Mouse (Mus musculus) R1 (cell line): ENCODE results near the gene Cnst.

ENCODE experiments used
- DNase-seq: peaks from one replicate; pipeline ENCODE4 v3.0.0-alpha.2; 2018; ENCODE audit warnings: low read depth, low spot score

Cnst gene

DNA sequence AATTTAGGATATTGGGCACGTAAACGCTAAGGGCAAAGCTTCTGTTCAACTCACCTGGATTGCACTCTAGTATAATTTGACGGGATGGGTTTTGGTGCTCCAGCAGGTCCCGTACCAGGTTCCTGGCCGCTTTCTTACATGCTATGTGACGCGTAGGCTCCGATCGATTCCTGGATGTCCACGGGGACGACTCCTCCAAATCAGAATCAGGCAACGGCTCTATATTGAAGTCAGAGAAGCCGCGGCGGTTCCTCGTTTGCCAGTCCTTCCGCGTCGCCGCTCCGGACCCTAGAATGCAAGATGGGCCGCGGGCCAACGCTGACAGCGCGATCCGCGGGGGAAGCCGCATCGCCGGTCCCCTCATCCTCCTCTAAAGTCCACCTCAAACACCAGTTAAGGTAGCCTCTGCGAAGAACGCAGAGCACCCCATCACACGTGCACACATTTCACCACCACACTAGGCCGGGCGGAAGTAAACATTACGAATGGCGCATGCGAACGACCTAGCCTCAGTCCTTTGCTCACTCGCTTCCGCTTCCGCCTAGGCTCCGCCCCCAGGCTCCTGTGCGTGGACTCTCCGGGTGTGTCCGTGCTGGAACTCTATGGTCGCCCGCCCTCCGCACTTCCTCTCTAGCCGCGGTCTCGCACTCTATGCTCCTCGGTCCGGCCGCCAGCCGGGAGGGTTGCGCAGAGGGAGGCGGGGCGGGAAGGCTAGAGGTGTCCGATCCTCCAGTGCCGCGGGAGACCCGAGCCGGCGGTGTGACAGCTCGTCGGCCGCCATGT, at the start of gene Cnst, which contains the start of gene Tfb2m:
TSS of gene Cnst (plus strand) at position 603 of the 783 bp plus-strand sequence.
TSS of gene Tfb2m (minus strand) at position 500 of the 783 bp plus-strand sequence.
- peak; percentile 99 for DNase-seq

DNA sequence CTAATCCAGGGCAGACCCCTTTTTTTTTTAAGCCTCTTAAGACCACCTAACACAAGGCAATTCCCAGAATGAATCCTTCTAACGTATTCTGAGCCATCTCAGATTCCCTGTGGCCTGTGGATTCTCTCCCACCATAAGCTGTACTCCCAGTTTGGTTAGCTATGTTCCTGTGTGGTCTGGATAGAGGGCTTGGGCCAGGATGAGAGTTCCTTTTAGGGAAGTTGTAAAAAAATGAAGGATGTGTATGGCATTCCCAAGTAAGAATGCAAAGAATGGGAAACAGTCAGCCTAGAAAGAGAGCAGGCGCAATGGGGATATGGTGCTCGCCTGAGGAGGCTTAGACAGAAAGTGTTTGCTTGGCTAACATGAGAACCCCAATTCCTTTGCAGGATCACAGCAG, 46.9 kb upstream of the Cnst start:
- no peak for DNase-seq

DNA sequence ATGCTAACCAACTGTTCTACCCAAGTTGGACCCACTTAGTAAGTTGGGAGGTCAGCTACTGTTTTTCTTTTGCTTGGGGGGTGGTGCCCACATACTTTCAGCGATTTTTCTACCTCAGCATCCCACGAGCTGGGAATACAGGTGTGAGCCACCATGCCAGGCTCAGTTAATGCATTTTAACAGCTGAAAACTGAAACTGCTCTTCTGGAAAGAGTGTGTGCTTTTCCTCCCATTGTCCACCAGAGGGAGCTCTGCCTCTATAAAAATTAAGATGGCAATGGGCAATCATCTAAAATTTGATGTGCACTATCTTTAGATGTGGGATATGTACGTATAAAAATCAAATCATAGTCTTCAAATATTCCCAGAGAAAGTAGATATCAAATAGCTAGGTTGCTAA, 43.6 kb upstream of the Cnst start:
- DNase-seq: peak; percentile 45

DNA sequence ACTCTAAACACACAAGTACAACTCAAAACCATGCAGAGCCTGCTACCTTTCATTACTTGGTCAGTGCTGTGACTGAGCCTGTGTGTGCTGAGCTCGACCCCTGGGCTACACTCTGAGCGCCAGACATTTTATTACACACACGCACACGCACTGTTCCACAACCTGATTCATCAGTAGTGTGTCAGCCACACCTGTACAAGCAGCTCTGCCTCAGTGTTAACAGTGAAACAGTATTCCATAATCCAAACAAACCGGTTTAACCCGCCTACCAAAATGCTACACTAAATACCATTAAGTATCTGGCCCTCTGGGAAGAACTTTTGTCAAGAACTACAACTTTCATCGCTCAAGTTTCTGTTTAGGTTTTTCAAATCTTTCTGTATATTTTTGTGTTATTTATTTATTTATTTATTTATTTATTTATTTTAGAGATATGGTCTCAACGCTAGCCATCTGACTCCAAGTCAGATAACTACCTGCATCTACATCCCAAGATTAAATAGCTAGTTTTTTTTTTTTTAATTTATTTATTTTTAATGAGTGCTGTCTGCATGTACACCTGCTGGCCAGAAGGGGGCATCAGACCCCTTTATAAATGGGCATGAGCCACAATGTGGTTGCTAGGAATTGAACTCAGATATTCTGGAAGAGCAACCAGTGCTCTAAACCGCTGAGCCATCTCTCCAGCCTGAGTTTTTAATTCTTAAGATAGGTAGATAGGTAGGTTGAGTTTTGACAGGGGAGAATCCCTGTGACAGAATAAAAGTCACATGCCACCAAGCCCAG, 39.4 kb upstream of the Cnst start:
- peak; percentile 77 for DNase-seq

DNA sequence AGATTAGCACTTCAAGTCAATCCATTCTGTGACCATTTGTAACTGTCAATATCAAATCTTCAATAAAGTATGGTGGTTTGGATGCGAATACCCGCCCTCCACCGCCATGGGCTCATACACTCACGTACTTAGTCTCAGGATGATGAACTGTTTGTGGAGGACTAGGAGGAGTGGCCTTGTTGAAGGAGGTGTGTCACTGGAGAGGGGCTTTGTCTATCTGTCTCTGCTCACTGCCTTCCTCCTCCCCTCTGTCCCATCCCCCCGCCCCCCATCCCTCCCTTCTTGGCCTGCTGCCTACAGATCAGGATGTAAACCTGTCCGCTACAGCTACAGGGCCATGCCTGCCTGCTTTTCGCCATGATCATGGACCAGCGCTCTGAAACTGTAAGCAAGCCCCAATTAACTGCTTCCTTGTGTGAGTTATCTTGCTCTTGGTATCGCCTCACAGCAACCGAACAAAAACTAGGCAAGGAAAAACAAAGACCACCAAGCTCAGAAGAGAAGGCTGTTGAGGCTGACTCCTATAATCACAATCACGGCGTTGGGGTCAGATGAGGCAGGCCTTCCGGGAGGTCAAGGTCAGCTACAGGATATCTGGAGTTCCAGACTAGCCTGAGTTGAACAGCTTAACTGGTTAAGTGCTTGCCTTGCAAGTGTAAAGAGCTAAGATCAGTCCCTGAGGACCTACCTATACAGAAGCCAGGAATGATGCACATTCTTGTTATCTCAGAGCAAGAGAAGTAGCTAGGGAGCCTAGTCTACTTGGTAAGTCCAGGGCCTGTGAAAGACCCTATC, 35.4 kb upstream of the Cnst start:
- peak; percentile 93 for DNase-seq

DNA sequence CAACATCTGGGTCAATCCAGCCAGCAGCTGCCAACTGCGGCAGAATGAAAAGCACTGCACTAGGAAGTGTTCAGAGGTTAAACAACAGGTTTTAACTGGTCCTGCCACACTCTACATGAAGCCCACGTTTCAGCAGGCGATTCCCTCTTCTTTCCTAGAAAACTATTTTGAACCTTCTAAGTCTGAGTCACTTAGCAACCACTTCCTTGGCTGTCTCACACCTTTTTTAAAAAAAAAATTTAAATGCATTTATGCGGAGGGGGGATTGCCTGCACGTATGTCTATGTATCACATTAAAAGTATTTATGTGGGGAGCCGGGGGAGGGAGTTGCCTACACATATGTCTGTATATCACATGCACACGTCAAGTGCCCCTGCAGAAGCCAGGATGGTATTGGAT, 34.3 kb upstream of the Cnst start:
- DNase-seq: no peak

DNA sequence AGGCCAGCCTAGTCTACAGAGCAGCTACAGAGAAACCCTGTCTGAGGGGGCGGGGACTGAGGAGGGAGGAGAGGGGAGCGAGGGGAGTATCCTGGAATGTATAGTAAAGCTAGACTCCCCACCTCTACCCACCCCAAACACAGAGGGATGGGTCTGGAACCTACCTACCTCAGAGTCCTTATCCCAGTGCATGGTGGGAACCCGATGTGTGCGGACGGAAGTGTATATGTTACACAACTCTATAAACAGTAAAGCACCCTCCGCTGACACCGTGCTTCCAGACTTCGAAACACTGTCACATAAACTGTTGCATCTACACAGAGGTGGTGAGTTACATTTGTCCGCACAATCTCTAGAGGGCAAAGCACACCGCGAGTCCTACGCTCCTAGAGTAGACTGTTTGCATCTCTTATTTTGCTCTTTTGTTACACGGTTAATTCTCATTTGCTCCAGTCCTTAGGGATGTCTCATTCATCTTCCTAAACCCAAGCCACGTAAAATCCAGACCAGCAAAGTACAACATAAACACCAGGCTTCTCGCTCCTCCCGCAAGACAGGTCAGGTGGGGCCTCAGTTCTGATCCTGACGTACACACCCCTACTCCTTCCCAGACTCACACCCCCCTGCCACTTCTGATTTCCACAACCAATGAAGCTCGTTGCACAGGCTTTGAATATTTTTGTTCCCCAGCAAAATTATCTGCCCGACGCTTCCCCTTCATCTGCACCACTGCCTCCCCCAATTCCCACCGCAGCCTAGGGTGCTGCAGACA, 29.0 kb upstream of the Cnst start:
- peak; percentile 82 for DNase-seq

DNA sequence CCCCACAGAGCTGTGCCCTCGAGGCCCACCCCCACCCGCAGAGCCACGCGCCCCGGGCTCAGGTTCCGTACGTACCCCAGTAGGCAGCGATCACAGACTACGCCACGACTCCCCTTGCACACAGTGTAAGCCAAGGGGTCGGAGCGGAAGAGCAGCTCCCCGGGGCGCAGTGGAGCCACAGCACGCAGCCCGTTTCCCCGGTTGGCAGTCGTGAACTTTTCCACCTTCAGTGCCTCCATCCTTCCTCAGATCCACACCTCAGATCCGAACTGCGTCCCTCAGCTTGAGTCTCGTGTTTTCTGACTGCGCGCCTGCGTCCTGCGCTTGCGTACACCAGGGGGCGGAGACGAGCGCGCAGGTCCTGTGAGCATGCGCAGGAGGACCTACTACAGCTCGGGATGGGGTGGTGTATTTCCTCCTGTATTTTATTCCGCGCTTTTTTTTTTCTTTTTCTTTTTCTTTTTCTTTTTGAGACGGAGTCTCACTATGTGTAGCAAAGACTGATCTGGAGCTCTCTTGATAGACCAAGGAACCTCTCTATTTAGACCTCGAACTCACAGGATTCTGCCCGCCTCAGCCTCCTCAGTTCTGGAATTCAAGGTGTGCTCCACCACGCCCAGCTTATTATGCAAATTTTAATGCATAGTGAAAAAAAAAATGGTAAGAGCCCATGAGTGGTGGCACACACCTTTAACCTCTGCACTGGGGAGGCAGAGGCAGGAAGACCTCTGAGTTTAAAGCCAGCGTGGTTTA, 28.3 kb upstream of the Cnst start, which contains the start of gene Smyd3:
TSS of gene Smyd3 (minus strand) at position 329 of the 753 bp plus-strand sequence.
- DNase-seq: peak; percentile 94

DNA sequence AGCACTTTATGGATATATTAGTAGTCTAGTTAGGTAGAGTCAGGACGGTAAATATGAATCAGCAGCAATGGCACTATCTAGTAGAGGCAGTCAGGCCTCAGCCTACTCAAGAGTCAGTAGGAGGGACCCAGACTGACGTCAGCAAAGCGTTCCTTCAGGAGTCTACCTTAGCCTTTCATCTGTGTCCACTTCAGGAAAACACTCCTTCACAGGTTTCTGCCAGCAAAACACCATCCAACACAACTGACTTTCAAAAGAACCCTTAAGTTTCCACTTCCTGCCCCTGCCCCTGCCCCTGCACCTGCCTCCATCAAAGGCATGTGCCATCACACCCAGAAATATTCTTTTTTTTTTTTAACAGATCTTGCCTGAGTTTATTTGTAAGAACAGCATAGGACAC, 26.3 kb upstream of the Cnst start:
- DNase-seq: no peak

DNA sequence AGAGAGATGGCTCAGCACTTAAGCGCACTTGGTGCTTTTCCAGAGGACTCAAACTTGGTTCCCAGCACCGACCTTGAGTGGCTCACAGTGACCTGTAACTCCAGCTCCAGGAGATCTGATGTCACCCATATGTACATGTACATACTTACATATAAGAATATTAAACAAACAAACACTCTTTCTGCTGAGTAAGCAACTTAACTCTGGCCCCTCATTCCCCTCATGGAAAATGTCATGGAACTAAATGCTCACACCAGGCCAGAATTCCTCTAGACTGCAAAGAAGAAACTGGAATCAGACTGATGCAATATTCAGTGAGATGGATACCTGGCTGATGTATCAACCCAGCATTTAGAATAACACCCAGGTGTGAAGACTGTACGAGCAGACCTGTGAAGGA, 7.1 kb upstream of the Cnst start:
- DNase-seq: no peak

DNA sequence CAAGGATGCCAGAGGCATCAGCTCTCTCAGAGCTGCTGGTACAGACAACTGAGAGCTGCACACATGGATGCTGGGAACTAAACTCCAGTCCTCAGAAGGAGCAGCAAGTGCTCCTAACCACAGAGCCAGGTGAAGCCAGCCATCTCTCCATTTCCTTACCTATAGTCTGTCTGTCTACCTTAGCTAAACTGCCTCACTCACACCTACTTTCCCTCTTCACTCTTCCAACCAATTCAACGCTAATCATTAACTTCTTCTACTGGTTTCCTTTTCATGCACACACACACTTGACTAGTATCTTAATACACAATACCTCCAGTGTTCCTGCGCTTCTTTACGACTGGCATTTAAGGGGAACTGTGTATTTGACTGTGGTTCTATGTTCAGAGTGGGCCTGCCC, 6.3 kb upstream of the Cnst start:
- no peak for DNase-seq

DNA sequence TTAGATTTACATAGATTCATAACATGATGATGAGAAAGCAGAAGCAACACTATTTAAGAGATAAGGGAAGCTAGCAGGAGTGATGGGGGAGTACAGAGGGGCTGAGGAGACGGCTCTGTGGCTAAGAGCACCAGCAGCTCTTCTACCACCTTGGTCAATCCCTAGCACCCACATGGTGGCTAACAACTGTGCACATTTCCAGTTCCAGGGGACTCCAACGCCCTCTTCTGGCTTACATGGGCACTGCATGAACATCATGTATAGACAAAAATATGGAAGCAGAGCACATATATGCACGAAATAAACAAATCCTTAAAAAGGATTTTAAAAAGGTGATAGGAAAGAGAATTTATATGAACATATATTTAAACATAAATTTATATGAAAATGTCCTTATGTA, 4.7 kb upstream of the Cnst start:
- DNase-seq: peak; percentile 77

DNA sequence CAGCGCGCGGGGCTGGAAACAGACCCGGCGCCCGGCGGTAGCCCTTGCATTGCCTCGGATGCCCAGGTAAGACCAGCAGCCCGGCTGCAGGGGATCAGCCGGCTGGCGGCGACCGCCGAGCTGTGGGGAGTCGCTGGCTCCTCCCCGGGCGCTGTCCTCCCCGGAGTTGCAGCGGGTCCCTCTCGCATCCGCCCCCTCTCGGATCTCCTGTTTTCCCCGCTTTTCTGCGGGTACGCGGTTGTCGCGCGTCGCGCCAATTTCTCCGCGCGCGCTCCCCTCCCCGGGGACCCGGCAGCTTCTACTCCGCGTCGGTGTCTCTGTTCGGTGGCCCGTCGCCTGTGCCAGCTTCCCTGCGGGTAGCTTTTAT, 364 bp downstream of the Cnst start:
- DNase-seq: no peak

DNA sequence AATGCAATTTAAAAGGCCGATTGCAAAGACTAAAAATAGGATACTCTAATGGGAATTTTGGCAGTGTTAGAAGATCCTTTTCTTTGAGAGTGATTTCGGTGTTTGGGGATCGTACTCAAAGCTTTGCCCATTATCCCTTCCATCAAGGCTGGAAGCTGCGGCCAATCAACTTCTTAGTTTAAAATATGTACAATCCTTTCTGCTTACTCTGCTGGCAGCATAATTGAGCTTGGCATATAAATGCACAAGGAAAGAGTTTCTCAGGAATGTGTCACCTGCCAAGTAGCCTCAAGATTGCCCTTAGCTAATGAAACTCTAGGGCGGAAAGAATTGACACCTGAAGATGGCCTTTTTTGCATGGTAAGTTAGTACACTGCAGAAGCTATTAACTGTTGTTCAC, 1.0 kb downstream of the Cnst start:
- no peak for DNase-seq

DNA sequence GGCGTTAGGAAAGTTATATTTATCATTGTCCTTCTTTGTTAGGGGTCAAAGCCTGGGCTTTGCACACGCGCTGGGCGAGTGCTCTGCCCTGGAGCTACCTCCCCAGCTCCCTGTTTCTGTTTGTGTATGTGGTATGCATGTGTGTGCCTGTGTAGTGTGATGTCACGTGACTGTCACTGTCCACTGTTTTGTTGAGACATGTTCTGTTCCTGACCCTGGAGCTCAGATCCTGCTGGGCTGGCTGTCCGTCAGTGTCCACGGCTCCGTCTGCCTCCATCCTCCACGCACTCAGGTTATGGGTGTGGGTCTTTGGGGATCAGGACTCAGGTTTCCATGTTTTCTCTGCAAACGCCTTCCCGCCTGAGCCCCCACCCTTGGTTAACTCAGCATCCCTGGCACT, 2.0 kb downstream of the Cnst start:
- no peak for DNase-seq

DNA sequence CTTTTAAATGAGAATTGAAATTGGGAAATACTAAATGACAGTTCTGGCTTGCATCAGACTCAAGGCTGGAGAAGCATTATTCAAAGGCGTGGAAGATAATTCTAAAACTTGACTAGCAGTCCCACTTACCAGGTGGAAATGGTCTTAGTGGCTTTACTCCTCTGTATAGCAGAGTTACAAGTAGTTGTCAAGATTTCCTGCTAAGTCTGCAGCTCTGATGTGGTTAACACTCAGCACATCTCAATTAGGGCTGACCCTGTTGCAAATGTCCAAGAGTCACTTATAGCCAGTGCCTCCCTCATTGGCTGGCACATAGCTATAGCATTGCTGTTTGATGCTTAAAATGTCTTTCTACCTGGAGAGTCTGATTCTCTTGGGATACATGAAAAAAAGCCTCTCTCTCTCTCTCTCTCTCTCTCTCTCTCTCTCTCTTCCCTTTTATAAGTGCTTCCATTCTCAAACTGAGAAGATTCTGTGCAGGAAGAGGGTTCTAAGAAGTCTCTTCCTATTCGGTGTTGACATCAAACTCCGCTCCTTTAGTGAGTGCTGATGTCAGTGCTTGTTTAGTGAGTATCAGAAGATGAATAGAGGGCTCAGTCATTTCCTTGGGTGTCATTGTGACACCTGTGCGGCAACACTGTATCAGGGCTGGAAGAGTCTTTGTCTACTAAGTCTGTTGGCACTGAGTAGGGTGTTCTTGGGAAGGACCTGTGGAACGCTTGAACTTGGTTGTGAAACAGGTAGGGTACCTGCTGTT, 3.0 kb downstream of the Cnst start:
- no peak for DNase-seq

DNA sequence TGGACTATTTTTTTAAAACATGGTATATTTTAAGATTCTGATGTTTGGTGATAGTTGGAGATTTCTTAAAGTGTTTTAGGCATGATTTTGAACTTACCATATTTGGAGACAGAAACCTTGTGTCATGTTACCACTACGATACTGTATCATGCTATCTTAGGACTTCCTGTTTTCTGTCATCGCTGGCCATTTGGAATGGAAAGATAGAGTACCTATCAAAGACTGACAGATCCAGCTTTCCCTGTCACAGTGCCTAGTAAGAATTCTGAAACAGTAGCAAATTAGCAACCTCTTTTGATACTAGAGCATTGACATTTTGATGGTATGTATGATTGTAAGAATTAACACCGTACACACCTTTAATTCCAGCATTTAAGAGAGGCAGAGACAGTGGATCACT, 5.2 kb downstream of the Cnst start:
- no peak for DNase-seq

DNA sequence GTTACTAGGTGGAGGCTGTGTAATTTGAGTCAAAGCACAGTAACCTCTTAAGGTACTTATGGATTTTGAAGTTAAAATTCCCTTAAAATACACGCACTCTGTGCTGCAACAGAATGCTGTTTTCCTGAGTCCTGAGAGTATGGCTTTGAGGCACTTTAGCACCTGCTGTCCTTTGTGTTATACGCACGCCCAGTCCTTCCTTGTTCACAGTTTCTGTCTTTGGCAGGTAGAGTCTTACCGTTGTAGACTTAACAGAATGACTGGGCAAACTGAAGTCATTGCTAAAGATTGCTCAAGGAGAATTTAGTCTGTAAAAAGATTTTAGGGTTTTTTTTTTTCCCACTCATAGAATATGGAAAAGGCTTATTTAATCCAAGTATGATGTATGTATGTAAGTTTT, 5.8 kb downstream of the Cnst start:
- DNase-seq: no peak

DNA sequence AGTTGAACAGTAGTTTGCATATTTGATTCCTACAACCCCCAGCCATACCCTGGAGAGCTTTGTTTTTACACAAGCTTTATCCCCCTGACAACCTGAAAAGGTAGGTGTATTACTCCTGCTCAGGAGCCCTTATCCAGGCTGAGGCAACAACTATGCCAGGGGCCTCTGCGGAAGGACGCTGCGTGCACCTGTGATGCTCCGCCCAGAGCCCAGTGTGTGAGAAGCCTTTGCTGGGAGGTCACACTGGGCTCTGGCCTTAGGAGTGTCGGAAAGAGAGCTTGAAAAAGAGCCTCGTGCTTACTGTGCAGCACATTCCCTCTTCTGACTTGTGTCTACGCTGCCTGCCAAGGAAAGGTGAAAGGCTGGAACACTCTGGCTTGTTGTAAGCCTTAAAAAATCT, 6.6 kb downstream of the Cnst start:
- DNase-seq: peak; percentile 56
